Mouse (Mus musculus) layer of hippocampus, adult 6 months (tissue): Measurements from ENCODE around the gene Gm6367. TPM values are rescaled to one million over a fixed set of nuclear protein-coding genes. Genes with fewer than 3 reads are reported as not detected.

Experiments
- long read RNA-seq, 2 experiments: library from polyadenylated mRNA; unstranded; transcript quantifications; one replicate each; pipeline ENCODE4 v2.0.0; 2019 to 2020
- polyA plus RNA-seq: library from polyadenylated mRNA; unstranded; fragments of <200 nt; fragmentation: Nextera tagmentation; gene quantifications from 2 replicates; pipeline ENCODE4 v1.2.3, GENCODE M21; 2021

The Gm6367 gene
- polyA plus RNA-seq = not detected in 2 replicates
- long read RNA-seq, experiment 1 = 0 reads
- long read RNA-seq, experiment 2 = 0 reads

DNA sequence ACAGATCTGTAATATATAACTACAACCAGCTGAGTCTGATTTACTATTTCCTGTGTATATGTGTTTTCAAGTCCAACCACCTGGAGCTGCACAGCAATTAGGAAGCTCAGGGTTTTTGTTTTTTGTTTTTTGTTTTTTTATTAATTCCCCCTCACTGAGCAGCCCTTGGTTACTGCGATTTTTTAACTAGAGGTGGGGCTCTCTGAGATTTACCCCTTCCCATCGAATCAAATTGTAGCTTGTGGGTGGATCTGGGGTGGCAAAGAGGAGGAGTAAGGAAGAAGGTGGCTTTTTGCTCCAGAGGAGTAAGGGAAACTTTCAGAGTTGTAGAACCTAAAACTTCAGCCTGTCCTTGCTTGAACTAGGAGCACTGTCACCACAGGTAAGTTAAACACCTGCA is at the start of gene Gm6367:
Gm6367 (plus strand) TSS at position 301 of the 400 bp plus-strand sequence.

Other genes starting within 250 kb of the Gm6367 start
- gene Gm3183, start 123.2 kb upstream of the Gm6367 start, polyA plus RNA-seq = not detected in 2 replicates
- not detected in 2 replicates for gene Gm7942, start 118.3 kb downstream of the Gm6367 start, polyA plus RNA-seq
- not detected in 2 replicates for gene Gm16513, start 194.0 kb downstream of the Gm6367 start, polyA plus RNA-seq